ENCODE assay signal across 7 mouse cellular contexts in genomic region chr1:178405445-178405911, GRCm38 (mm10). TPM values are rescaled to one million over a fixed set of nuclear protein-coding genes. Genes with fewer than 3 reads are reported as not detected.
A peak's percentile ranks its signal among the peaks of the same experiment; 100 is the strongest.
DNase-seq lines count a peak whose midpoint lies in the region; ATAC-seq and TF ChIP-seq lines count a peak whose summit lies in the region.

No protein-coding gene starts in this region.

- peak overlapping the region; percentile 49 for H3K4me2 ChIP-seq in embryonic facial prominence, embryonic 12.5 days (replicated peaks)
- peak overlapping the region; percentile 65 for H3K4me2 ChIP-seq in limb, embryonic 13.5 days (replicated peaks)
- peak overlapping the region; percentile 71 for H3K4me2 ChIP-seq in midbrain, embryonic 16.5 days (ENCODE audit: low read length)

- peak; percentile 83 for ATAC-seq in embryonic facial prominence, embryonic 12.5 days (ENCODE audit: insufficient number of reproducible peaks, insufficient read depth, low FRiP score, low TSS enrichment)
- ATAC-seq in limb, embryonic 13.5 days (ENCODE audit: low FRiP score, low read depth), result peak; percentile 72
- ATAC-seq in midbrain, embryonic 16.5 days, result peak; percentile 92

- peak overlapping the region; percentile 100 for H3K27ac ChIP-seq in embryonic facial prominence, embryonic 12.5 days
- peak overlapping the region; percentile 100 for H3K27ac ChIP-seq in heart, adult 2 months
- peak overlapping the region; percentile 100 for H3K27ac ChIP-seq in limb, embryonic 13.5 days
- H3K27ac ChIP-seq in midbrain, embryonic 16.5 days (ENCODE audit: low read length), result peak overlapping the region; percentile 100

- H3K27me3 ChIP-seq in embryonic facial prominence, embryonic 12.5 days, result no peaks in the 10 kb centered on the region
- no peaks in the 10 kb centered on the region for H3K27me3 ChIP-seq in heart, adult 2 months (ENCODE audit: control insufficient read depth, insufficient read depth, low read length)
- no peaks in the 10 kb centered on the region for H3K27me3 ChIP-seq in limb, embryonic 13.5 days
- no peaks in the 10 kb centered on the region for H3K27me3 ChIP-seq in midbrain, embryonic 16.5 days (ENCODE audit: control insufficient read depth, insufficient read depth, low read depth, low read length)

- intact Hi-C loops in heart, adult 2 months (cut with DNase I), result loop anchor here (1.0 to 10.0 kb wide), 2 partner anchors 36 to 611 kb away; partner anchors contain the start of gene Adss

- DNase-seq in adrenal gland, postnatal 25 days, result peak; percentile 81
- DNase-seq in heart, adult 2 months, result peak; percentile 84 to 90
- DNase-seq in kidney, adult 8-10 months, result peak; percentile 81 to 84
- DNase-seq in spleen, postnatal 10 days (ENCODE audit: low spot score in 2 of 2), result peak; percentile 77 to 82

- peak overlapping the region; percentile 71 for H3K4me3 ChIP-seq in embryonic facial prominence, embryonic 12.5 days
- H3K4me3 ChIP-seq in heart, adult 2 months, result peak overlapping the region; percentile 90
- H3K4me3 ChIP-seq in limb, embryonic 13.5 days, result peak overlapping the region; percentile 68
- peak overlapping the region; percentile 76 for H3K4me3 ChIP-seq in midbrain, embryonic 16.5 days (ENCODE audit: low read depth, low read length)

- peak; percentile 89 for TF ChIP-seq POLR2A in heart, adult 2 months (IDR thresholded peaks at IDR 0.05; ENCODE audit: insufficient read depth, low read depth, low read length)

- no peaks in the 10 kb centered on the region for H3K36me3 ChIP-seq in embryonic facial prominence, embryonic 12.5 days
- no peaks in the 10 kb centered on the region for H3K36me3 ChIP-seq in heart, adult 2 months (ENCODE audit: control insufficient read depth, insufficient read depth, low read length)
- no peaks in the 10 kb centered on the region for H3K36me3 ChIP-seq in limb, embryonic 13.5 days
- H3K36me3 ChIP-seq in midbrain, embryonic 16.5 days (ENCODE audit: control insufficient read depth, insufficient read depth, low read length), result no peaks in the 10 kb centered on the region

- TF ChIP-seq CTCF in heart, adult 2 months (IDR thresholded peaks at IDR 0.05), result 0 out of 2 replicates have a peak, but pooled peaks have one; percentile 9

- no peaks in the 10 kb centered on the region for H3K9me3 ChIP-seq in embryonic facial prominence, embryonic 12.5 days
- H3K9me3 ChIP-seq in limb, embryonic 13.5 days, result no peaks in the 10 kb centered on the region
- H3K9me3 ChIP-seq in midbrain, embryonic 16.5 days (replicated peaks; ENCODE audit: control insufficient read depth, low read length, poor library complexity, severe bottlenecking), result no peaks in the 10 kb centered on the region

- H3K4me1 ChIP-seq in embryonic facial prominence, embryonic 12.5 days, result no peaks in the 10 kb centered on the region
- H3K4me1 ChIP-seq in heart, adult 2 months (ENCODE audit: control insufficient read depth, insufficient read depth, low read length), result peaks cover 4% of the 10 kb centered on the region
- peaks cover 9% of the 10 kb centered on the region for H3K4me1 ChIP-seq in limb, embryonic 13.5 days
- H3K4me1 ChIP-seq in midbrain, embryonic 16.5 days (ENCODE audit: control insufficient read depth, insufficient read depth, low read length), result no peaks in the 10 kb centered on the region

- WGBS in embryonic facial prominence, embryonic 12.5 days, result under 1% methylated on average over 23 of the region's 23 CpGs
- under 1% methylated on average over 23 of the region's 23 CpGs for WGBS in heart, adult 2 months
- under 1% methylated on average over 23 of the region's 23 CpGs for WGBS in limb, embryonic 13.5 days
- WGBS in midbrain, embryonic 16.5 days, result under 1% methylated on average over 23 of the region's 23 CpGs

- H3K9ac ChIP-seq in embryonic facial prominence, embryonic 12.5 days, result peak overlapping the region; percentile 93
- H3K9ac ChIP-seq in heart, adult 2 months (ENCODE audit: low read depth, low read length), result peak overlapping the region; percentile 100
- H3K9ac ChIP-seq in limb, embryonic 13.5 days, result peak overlapping the region; percentile 96
- H3K9ac ChIP-seq in midbrain, embryonic 16.5 days (ENCODE audit: low read depth, low read length), result peak overlapping the region; percentile 99

- TF ChIP-seq EP300 in heart, adult 2 months (IDR thresholded peaks at IDR 0.05; ENCODE audit: insufficient read depth, low read depth, low read length), result 0 out of 2 replicates have a peak, but pooled peaks have one; percentile 75

- H3K79me2 ChIP-seq in heart, adult 2 months (replicated peaks; ENCODE audit: control insufficient read depth, insufficient read depth, low read length), result no peaks in the 10 kb centered on the region

RNA-seq across cellular contexts. Expression of gene Efcab2, which starts 0.4 kb away (rescaled TPM):
- 2.3 and 4.5 TPM in 2 replicates for total RNA-seq in adrenal gland, postnatal 25 days (2021)
- polyA plus RNA-seq in embryonic facial prominence, embryonic 12.5 days (2016; fragmentation: Nextera tagmentation; extraction: Ambion mirVana), result 5.6 and 5.8 TPM in 2 replicates
- 100 to 1,000 TPM in 1 of 2 experiments, 10 to 100 TPM in 1; 94.1 to 112 TPM for total RNA-seq in heart, adult 2 months (2021)
- 11.4 and 32.0 TPM in 2 replicates for polyA plus RNA-seq in heart, adult 2 months (2012; rRNA removed)
- 4.8 and 4.9 TPM in 2 replicates for polyA plus RNA-seq in limb, embryonic 13.5 days (2015; fragmentation: Nextera tagmentation; extraction: Ambion mirVana)
- polyA plus RNA-seq in midbrain, embryonic 16.5 days (2015; fragmentation: Nextera tagmentation; extraction: Ambion mirVana), result 11.8 TPM in 2 replicates

Comparison
In these comparisons a context has a peak if more than half of its experiments do, and no peak if none do; other contexts are left out.
1. Peak in every context shown above with its lines: DNase-seq, ATAC-seq, H3K4me3 ChIP-seq and H3K27ac ChIP-seq.